Mouse (Mus musculus) layer of hippocampus, postnatal 14 days (tissue): ENCODE results near the gene Mrps27. TPM values are rescaled to one million over a fixed set of nuclear protein-coding genes. Genes with fewer than 3 reads are reported as not detected.

ENCODE experiments used
- DNase-seq, 2 experiments: peaks; one replicate each; pipeline ENCODE4 v3.0.0; 2021 to 2022; ENCODE audit warnings: low spot score in 2 of 2, mixed read lengths in 1 of 2
- total RNA-seq, 2 experiments: library from RNA; stranded (reverse); gene quantifications; 2 replicates each; pipeline ENCODE4 v1.2.3; 2021

The Mrps27 gene
- total RNA-seq, 2 experiments from 2014 or later, result 25.9 to 26.5 TPM

- no peak for DNase-seq
Observed at GRCm38 (mm10) chr13:99385911-99386310, 41.3 kb downstream of the Mrps27 start.

GRCm38 (mm10) chr13:99386341-99386740 lies 41.8 kb downstream of the Mrps27 start:
- no peak for DNase-seq

- no peak for DNase-seq
Observed at GRCm38 (mm10) chr13:99387901-99388811, 43.6 kb downstream of the Mrps27 start.

DNA sequence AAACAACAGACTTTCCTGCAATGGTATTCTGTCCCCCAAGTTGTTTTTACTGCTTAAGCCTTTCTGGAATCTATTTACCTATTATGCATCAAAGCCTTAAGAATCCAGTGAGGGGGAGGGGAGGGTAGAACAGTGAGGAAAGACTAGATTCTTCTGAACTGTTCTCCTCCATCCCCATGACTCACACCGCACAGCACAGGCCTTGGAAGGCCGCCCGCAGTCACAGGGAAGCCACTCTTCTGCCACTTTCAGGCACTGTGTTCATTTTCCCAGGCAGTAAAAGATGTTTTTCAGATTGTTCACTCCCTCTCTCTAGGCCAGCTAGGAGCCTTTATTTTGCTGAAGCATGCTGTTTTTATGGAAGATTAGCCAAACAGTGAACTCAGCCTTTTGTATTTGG lies 46.8 kb downstream of the Mrps27 start:
- DNase-seq, result peak in 1 of 2 experiments; percentile 31

- no peak for DNase-seq
Observed at GRCm38 (mm10) chr13:99393128-99393527, 48.5 kb downstream of the Mrps27 start.

- no peak for DNase-seq
Observed at GRCm38 (mm10) chr13:99394694-99395093, 50.1 kb downstream of the Mrps27 start.

- no peak for DNase-seq
Observed at GRCm38 (mm10) chr13:99395531-99395930, 50.9 kb downstream of the Mrps27 start.

DNA sequence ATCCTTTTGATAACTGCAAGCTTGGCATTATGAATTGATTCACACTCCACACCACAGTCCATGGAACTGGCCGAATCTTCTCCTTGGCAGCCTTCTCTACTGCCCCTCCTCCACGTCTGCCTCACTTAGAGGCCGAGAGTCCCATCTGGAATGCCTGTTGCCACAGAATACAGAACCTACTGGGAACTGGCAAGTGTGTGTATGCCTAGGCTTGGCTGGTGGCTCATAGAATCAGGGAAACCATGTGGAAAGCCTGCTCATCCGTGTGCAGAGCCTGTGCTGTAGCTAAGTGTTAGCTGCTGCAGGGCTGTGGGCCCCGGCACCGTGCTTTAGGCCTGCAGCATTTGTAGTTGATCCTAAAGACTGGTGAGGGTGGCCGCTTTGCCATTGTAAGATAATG lies 52.6 kb downstream of the Mrps27 start:
- DNase-seq, result peak; percentile 52 to 80

GRCm38 (mm10) chr13:99398149-99398701 lies 53.6 kb downstream of the Mrps27 start:
- no peak for DNase-seq

DNA sequence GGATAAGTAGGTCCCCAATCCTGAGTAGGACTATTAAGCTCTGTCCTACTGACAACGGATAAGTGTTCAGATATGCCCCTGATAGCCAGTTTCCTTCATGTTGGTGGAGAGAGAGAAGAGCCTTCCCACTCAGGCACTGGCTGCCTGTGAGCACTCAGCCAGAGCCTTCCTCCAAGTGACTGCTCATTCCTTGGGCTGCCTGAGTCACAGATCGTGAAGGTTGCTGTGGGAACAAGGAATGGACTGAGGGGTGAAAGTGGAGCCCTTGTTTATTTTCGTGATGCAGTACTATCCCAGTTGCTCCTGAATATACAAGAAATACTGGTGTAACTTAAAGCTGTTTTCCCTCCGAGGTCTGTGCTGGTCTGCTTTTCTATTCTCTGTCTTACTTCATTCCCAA lies 54.8 kb downstream of the Mrps27 start:
- DNase-seq, result no peak

GRCm38 (mm10) chr13:99409216-99409615 lies 64.6 kb downstream of the Mrps27 start:
- no peak for DNase-seq

DNA sequence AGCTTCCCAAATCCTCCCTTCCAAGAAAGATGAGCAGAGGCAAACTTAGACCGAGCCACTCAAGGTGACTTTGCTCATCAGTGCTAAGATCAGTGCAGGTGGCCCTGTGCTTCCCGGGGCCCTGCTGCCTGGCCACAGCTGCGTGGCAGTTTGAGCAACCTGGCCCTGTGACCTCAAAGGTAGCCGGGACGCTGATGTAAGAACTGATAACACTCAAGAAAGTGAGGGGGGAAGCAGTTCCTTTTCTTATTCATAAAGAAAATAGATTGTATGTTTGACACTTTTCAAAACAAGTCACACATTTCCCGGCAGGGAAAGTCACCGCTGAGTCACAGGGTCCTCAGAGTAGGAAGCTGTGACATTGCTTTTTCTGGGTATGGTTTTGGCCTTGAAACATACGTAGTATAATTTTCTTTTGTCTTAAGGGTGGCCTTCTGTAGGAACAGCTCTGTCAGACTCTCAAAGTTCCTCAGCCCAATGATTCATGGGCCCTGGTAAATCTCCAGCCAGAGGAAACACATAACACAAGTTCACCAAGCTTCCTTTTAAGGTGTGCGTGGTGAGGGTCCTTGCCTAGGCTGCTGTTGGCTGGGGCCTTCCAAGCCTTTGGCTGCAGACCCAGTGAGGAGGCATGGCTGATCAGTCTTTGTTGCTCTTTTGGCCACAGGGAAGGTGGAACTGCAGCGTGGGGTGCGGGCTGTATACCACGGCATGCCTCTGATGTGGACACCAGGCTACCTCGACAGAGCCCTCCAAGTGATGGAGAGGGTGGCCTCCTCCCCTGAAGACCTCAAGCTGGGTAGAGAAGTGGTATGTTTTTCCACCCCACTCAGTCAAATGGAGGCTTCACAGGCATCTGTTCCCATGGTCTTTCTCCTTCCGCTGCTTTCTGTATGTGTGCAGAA lies 66.3 kb downstream of the Mrps27 start:
- no peak for DNase-seq

DNA sequence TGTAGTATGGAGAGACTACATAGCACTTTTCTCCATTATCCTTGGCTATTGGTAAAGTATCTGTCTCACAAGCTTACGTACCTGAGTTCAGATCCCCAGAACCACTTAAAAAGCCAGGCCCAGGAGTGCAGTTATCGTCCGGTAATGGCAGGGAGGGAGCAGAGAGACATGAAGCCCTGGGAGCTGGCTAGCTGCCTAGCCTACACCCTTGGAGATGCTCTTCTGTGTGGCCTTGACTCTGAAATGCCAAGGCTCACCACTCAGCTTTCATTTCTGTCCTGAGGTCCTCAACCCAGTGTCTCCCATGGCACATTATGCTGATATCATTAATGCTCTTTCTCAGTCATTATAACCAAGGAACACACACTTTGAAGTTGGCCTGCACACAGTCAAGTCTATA lies 67.2 kb downstream of the Mrps27 start:
- no peak for DNase-seq

DNA sequence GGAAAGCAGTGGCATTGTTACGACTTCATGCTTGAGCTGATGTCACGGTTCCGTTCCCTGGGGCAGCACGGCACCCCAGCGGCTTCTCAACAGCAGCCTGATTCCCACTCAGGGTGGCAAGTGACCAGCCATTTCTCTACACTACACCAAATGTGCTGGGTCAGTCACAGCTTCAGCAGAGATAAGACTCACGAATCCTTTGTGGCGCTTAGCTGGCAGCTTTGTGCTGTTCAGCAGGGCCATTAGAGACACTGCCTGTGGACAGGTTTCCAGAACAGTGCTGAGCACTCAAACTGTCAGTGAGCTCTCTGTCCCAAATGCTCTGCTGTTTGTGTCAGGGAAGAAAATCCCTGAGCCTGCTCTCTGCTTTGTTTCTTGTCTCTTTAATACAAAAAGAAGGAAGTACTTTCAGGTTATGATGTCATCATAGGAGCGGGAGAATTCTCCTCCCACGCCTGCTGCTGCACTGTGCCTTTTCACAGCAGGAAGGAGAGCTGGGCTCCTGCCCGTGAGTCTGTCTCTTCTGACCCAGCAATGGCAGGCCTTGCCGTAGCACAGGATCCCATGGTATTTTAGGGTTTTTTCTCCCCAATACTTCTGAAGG lies 68.0 kb downstream of the Mrps27 start:
- no peak for DNase-seq

- no peak for DNase-seq
Observed at GRCm38 (mm10) chr13:99413481-99414351, 69.1 kb downstream of the Mrps27 start.

DNA sequence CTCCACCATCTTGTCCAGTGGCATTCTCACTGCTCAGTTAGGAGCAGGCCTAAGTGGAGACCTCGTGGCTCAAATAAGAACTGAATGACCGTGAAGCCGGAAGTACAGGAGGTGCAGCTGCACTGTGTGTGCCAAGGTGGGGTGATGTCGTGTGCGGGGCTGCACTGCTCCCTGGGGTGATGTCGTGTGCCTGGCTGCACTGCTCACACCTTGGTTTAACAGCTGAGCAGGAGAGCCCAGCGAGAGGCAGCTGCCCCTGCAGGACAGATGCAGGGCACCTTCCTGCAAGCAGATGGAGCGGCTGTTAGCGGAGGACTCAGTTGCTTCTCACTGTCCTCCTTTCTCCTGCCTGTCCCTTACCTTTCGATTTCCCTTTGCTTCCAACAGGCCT lies 69.8 kb downstream of the Mrps27 start:
- DNase-seq, result no peak

DNA sequence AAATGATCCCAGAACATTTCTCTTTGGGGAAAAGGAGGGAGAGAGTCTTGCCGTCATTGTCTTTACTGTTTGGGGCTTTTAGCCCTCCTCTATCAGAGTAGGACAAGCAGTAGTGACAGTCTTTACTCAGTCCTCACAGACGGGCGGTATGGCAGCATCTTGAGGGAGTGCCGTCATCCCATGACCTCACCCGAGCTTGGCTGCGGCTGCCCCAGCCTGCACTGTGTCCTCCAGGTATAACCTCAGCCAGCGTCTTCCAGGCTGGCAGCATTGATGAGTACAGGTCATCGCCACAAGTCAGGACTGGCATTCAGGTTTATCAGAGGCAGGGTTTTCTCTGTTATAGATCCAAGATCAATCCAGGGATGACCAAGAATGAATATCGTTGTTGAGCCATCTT lies 72.0 kb downstream of the Mrps27 start:
- no peak for DNase-seq

DNA sequence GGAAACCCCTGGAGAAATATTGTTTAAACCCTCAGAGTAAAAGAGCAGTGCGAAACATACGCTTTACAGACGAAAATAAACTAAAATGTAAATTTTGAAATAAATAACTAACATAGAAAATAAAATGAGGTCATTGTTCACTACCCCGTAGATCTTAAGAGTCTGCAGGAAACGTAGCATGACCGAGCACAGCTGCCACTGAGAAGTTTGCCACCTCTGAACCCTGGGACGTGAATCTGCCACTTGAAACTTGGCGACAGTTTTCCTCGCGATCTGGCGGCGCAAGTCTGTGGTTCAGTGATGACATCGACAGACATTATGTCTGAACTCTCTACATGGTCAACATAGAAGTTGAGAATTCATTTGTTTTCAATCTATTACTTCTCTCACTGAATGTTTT lies 79.0 kb downstream of the Mrps27 start:
- no peak for DNase-seq

DNA sequence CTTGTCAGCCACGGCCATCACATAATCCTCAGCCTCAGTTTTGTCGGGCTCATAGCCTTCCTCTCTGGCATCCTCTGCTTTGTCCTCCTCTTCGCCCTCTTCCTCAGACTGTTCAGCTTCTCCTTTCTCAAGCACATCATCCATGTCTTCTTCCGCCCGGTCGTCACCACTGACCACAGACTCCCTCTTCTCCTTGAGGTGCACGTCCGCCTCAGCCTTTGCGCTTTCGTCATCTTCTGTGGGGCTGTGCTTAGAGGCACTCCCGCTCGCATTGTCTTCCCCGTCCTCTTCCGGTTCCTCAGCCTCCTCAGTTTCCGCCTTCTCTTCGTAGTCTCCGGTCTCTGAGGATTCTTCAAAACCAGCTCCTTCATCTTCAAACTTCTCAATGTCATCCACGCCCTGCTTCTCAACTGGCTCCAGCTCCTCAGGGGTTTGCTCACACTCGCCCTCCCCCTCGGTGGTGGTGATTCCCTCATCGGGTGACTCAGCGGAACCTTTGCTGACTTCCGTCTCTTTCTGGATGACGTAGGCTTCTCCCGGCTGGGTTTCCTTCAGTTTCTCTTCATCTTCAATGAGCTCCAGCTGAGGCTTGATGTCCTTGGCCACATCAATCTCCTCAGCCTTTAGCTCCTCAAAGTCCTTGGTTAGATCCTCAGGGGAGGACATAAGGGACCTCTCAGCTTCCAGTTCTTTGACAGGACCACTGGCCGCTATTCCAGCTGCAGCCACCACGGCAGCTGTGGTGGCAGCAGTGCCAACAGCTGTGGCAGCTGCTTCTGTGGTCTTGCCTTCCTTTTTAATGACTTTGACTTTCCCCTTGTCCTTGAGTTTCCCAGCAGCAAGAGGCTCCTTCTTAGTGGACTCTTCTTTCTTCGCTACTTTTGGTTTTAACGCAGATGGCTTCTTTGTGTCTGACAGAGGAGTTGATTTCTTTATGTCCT lies 88.8 kb downstream of the Mrps27 start:
- DNase-seq, result no peak
